In genomic region chr11:5878661-5879060, GRCm38 (mm10) we compare ENCODE assay signal across 1 mouse cellular context.
A peak's percentile ranks its signal among the peaks of the same experiment; 100 is the strongest.
TF ChIP-seq lines count a peak whose summit lies in the region.

No protein-coding gene starts in this region.

TF ChIP-seq in CH12.LX, 34 proteins besides CTCF, POLR2A, EP300 and RAD21 (continued from another document):
- TF ChIP-seq USF2 (conservative IDR thresholded peaks at IDR 0.05; ENCODE audit: low read depth, low read length) (no peak), SIN3A (IDR thresholded peaks at IDR 0.05; ENCODE audit: low read length) (no peak), MXI1 (IDR thresholded peaks at IDR 0.05; ENCODE audit: low read depth, low read length) (no peak; the same call in 1 of the 2 replicates), ZMIZ1 (IDR thresholded peaks at IDR 0.05; ENCODE audit: low read depth, low read length) (no peak), JUN (IDR thresholded peaks at IDR 0.05; ENCODE audit: insufficient read depth, low read depth, low read length) (no peak), BHLHE40 (IDR thresholded peaks at IDR 0.05; ENCODE audit: low read depth, low read length) (0 out of 2 replicates have a peak, but pooled peaks have one; percentile 14), GABPA (IDR thresholded peaks at IDR 0.05; ENCODE audit: insufficient replicate concordance, low read depth, low read length) (no peak), CHD2 (IDR thresholded peaks at IDR 0.05; ENCODE audit: low read length) (no peak), KAT2A (IDR thresholded peaks at IDR 0.05; ENCODE audit: insufficient replicate concordance, low read length) (no peak)
